Mouse (Mus musculus): ENCODE measurements around the gene Olfr730.

Gene Olfr730

DNA sequence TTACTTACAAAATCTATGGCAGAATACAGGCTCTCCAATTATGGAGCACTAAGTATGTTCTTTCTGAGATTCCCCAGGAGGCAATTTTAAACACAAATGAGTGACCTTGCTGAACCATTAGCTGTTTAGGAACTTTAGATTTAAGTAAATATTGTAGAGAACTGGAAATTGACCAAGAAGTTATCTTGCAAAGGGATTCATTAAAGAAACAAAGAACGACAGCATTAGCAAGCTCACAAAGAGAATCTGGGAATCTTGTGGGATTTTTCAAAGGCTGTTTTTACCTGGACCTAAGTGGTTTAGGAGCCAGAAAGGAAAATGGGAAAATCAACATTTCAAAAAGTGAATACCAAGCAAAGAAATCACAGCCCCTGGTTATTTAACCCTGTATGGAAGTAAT lies at the start of gene Olfr730:
Gene Olfr730, minus strand, starts transcription at position 101 of the 400 bp plus-strand sequence.
- DNase-seq = no peak

DNA sequence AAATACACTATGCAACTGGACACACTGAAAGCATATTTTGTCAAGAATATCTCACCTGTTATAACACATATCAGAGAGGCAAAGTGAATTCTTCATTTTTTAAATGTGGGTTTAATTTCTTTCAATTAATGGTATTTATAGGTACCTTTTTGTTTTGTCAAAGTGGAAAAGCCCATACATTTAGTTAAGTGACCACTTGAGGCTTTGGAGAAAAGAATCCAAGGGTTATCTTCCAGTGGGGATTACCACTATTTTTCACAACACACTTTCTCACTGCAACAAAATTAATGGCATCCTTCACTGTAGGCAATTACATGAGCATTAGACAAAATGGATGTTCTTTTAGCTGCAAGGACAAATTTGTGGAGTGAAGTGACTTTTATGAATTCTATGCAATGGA lies 35.2 kb downstream of the Olfr730 start, which contains the start of gene Olfr729:
Gene Olfr729, minus strand, starts transcription at position 101 of the 400 bp plus-strand sequence.
- no peak for DNase-seq

DNA sequence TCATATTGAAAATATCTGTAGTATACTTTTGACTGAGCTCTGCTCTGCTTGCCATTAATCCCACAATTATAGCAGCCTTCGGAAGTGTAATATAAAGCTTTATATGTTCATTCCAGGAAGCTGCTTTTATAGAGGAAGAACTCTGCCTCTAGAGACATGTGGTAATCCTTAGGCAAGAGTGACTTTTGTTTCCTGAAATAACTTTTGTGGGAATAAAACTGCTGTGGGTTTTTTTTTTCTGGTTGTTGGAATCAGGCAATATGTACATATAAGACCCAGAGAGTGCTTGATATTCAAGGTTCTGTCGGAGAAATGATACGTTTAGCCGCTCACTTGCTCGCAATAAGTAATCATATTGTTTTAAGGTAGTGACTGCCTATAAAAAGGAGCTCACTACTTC lies 45.4 kb downstream of the Olfr730 start, which contains the start of gene Olfr728:
Gene Olfr728, minus strand, starts transcription at position 101 of the 400 bp plus-strand sequence.
- no peak for DNase-seq
